Mouse (Mus musculus) olfactory bulb, adult 2 months (tissue): Measurements from ENCODE around the gene Ccdc141. TPM values are rescaled to one million over a fixed set of nuclear protein-coding genes. Genes with fewer than 3 reads are reported as not detected.

Source experiments
- H3K27ac ChIP-seq: fragments of 200-500 bp; 2 replicates; pipeline ENCODE4 v1.5.1; 2012; ENCODE audit warnings: low read depth, low read length; ENCODE audit not compliant: insufficient read depth
- H3K4me1 ChIP-seq: fragments of 200-500 bp; 2 replicates; pipeline ENCODE4 v1.6.1; 2012; ENCODE audit warnings: low read length; ENCODE audit not compliant: control insufficient read depth, insufficient read depth
- H3K4me3 ChIP-seq: fragments of 200-500 bp; 2 replicates; pipeline ENCODE4 v1.5.1; 2012; ENCODE audit warnings: mild to moderate bottlenecking, low read depth, low read length, moderate library complexity; ENCODE audit not compliant: insufficient read depth
- CTCF ChIP-seq: fragments of 200-500 bp; IDR thresholded peaks from 2 replicates; pipeline ENCODE4 v1.5.1; 2012; ENCODE audit warnings: low read depth, mild to moderate bottlenecking, low read length, moderate library complexity; ENCODE audit not compliant: insufficient read depth
- POLR2A ChIP-seq: fragments of 200-500 bp; IDR thresholded peaks from 2 replicates; pipeline ENCODE4 v1.6.1; 2012; ENCODE audit warnings: mild to moderate bottlenecking, low read depth, low read length, moderate library complexity; ENCODE audit not compliant: insufficient read depth
- WGBS: fragments of 180-500 bp; shearing (Covaris S2); methylation state at CpG from one replicate; pipeline ENCODE4 v1.1.7; 2018; 5-methylcytosine and 5-hydroxymethylcytosine counted together
- polyA plus RNA-seq: library from polyadenylated mRNA; stranded (reverse); fragments of >200 nt; gene quantifications from 2 replicates; pipeline ENCODE4 v1.2.4, GENCODE M21; 2012; ENCODE audit warnings: low replicate concordance; ENCODE audit not compliant: missing spikeins, insufficient read depth, insufficient read length

Gene Ccdc141
- polyA plus RNA-seq, 1 experiment: not detected

DNA sequence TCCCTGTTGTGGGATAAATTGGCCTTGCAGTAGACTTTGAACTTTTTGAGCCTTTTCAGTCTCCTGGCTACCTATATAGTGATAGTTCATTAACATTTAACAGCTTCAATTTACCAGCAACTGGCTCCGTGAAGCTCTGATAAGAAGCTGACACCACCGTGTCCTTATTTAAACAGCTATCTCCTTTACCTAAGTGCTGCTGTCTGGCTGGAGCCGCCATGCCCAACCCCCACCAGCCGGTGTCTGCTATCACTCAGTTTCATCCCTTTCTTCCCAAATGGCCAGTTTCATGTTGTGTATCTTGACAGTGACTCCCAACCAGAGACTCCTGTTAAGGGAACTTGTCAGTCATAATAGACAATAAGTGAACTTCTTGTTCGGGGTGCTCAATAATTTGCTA lies 186.8 kb downstream of the Ccdc141 start:
- no peak for TF ChIP-seq POLR2A
- TF ChIP-seq CTCF: no peak
- H3K4me1 ChIP-seq: no peaks in the 10 kb centered on the region
- no peak overlapping the region for H3K4me3 ChIP-seq
- H3K27ac ChIP-seq: no peak overlapping the region
- 81% methylated on average over 5 of the region's 5 CpGs for WGBS

DNA sequence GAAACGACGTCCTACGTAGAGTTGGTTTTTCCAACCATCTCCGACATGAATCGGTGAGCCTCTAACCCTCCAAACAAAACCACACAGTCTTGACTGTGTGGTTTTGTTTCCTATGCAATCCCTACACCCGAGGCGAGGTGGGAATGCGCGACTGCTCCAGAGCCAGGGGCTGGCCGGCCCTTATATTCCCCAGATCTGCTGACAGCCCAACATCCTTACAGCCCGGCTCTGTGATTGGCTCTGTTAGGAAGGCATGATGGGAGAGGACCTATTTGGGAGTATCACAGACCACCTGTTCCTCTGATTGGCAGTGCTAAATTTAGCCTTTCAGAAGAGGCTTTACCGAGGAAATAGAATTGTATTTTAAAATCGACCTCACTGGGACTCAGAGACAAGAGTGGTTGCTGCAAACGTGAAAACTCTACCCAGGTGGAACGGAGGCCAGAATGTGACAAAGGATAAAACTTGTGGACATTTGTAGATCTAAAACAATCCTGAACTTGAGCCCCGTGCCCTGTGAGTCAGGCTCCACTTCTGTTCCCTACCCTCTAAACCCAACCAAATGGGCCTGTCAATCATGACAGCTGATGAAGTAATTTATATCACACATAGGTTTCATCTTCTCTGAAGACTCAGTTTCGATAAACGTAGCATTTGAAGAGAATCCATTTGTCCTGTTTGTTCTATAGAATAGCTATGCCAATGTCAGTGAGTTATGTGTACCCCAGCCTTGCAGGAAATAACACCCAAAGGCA lies 187.9 kb downstream of the Ccdc141 start, which contains the start of gene Ttn:
Ttn (minus strand) TSS at position 157 of the 755 bp plus-strand sequence.
- TF ChIP-seq POLR2A (no peak), CTCF (no peak)
- 86% methylated on average over 18 of the region's 18 CpGs for WGBS
- no peaks in the 10 kb centered on the region for H3K4me1 ChIP-seq
- no peak within 1 kb of the TSS for H3K27ac ChIP-seq
- H3K4me3 ChIP-seq: no peak within 1 kb of the TSS

DNA sequence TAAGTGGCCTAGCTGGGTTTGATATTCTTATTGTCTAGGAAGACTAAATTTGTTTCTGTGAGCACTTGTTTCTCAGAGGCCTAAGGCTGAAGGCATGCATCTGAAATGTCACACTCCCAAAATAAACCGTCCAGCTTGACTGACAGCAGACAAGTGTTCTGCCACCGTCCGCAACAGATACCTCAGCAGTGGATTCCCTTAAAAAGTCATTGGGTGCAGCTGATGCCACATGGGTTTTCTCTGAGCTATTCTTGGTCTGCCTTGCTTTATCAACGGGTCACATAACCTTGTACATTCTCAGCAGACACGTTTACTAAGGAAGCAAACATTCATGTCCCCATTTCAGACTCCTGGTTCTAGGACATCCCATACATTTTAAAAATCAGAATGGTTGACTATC lies 188.7 kb downstream of the Ccdc141 start:
- TF ChIP-seq CTCF (no peak), POLR2A (no peak)
- no peak overlapping the region for H3K4me3 ChIP-seq
- WGBS: 88% methylated on average over 5 of the region's 5 CpGs
- H3K27ac ChIP-seq: no peak overlapping the region
- H3K4me1 ChIP-seq: no peaks in the 10 kb centered on the region

DNA sequence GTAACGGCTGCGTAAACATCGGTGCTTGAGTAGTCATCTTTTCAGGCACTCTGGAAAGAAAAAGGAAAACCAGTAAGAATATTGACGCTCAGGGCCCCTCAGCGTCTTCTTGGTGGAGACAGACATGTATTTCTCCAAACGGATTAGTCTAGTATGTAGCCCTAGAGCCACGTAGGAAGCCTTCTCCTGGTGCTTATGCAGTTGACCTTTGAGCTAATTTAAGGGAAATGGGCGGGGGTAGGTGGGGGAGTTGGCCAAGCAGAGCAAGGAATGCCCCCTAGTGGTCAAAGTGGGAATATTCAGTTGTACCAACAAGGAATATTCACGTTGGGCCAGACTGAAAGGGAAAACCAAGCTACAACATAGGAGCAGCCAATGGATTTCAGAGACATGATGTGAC lies 190.3 kb downstream of the Ccdc141 start:
- whole genome bisulfite sequencing: 66% methylated on average over 9 of the region's 9 CpGs
- TF ChIP-seq POLR2A (no peak), CTCF (no peak)
- no peak overlapping the region for H3K27ac ChIP-seq
- H3K4me1 ChIP-seq: no peaks in the 10 kb centered on the region
- H3K4me3 ChIP-seq: no peak overlapping the region

DNA sequence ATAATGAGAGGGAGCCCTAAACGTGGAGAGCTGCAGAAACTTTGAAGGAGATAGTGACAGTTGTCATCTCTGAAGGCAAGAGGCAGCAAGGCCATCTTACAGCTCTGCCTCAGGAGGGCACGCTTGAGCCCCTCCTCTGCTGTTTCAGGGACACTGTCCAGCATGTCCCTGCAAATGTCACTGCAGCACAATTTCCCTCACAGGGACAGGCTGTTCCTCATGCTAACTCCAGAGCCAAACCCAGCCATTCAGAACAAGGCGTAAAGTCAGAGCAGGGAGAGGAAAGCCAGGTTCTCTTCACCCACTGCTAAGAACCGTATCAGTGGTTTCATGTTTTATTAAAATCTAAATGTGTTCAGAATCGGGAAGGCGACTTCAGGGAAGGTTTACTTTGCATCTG lies 192.8 kb downstream of the Ccdc141 start:
- Histone ChIP-seq H3K4me1 (no peaks in the 10 kb centered on the region), H3K27ac (no peak overlapping the region), H3K4me3 (no peak overlapping the region)
- 76% methylated on average over 6 of the region's 6 CpGs for WGBS
- TF ChIP-seq CTCF: no peak
- no peak for TF ChIP-seq POLR2A

DNA sequence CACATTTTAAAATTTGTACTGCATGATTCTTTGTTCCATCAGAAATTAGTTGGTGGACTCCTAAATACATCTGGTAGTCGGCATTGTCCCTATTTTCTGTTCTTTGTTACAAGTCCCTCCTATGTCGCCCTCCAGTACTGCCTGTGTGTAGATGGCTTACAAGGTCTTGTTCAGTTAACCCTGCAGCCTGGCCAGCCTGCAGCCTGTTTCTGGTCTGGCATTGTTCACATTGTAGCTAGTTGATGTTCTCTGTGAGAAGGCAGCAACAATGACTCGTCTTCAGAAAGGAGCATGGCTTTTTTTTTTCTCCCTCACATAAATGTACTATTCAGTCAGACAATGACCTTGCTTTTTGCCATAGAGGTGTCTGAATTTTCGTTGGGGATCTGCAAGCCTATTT lies 198.4 kb downstream of the Ccdc141 start:
- Histone ChIP-seq H3K27ac (no peak overlapping the region), H3K4me3 (no peak overlapping the region), H3K4me1 (no peaks in the 10 kb centered on the region)
- WGBS: 58% methylated on average over 4 of the region's 4 CpGs
- no peak for TF ChIP-seq CTCF
- TF ChIP-seq POLR2A: no peak

DNA sequence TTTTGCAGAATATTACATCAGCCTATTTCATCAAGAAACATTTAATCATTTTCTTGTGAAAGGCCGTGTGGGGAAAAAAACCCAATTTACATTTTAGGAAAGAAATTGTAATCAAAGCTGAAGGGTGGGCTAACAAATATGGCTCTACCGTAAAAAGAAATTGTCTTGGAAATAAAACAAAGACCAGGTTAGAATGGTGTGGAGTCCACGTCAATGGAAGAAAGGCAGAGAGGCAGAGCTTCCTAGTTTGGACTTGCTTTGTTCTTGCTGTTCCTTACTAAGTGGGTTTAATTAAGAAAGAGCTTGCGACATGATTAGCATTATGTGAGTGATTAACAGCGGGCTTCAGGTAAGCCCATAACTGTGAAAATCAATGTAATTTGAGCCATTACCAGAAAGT lies 199.4 kb downstream of the Ccdc141 start:
- no peak for TF ChIP-seq POLR2A
- TF ChIP-seq CTCF: no peak
- Histone ChIP-seq H3K27ac (no peak overlapping the region), H3K4me3 (no peak overlapping the region), H3K4me1 (no peaks in the 10 kb centered on the region)
- 26% methylated on average over 5 of the region's 5 CpGs for WGBS

DNA sequence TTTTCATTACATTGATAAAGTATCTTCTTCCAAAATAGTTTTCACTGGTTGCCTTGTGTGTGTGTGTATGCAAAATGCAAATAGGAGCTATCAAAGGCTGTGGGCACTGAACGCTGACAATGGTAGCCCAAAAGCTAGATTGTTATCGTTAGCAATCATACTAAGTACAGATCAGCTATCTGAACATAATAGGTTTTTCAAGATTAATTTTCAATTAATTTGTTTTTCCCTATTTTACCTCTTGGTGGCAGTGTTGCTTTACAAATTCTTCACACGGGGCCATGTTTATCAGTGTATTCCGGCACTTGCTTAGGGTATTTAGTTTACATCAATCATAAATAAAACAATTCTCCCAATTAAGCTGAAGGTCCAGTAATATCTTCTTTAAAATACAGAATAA lies 199.8 kb downstream of the Ccdc141 start:
- H3K4me3 ChIP-seq: no peak overlapping the region
- H3K4me1 ChIP-seq: no peaks in the 10 kb centered on the region
- no peak for TF ChIP-seq CTCF
- TF ChIP-seq POLR2A: no peak
- 7% methylated on average over 4 of the region's 4 CpGs for WGBS
- H3K27ac ChIP-seq: no peak overlapping the region

DNA sequence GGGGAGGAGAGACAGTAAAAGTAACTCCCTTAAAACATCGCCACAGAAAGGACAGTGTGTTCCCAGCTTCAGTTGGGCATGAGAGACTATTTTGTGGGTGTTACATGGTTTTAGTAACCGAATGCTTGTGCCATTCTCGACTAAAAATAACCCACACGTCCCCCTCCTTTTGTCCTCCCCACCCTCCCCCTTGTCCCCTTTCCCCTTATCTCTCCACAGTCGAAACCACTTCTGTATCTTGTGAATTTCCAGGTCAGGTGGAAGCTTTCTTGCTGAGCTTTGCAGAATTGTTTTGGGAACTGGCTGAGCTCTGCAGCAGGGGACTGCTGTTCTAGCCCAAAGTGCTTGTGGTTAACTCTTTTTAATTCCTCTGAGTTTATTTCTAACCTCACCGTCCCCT lies 200.2 kb downstream of the Ccdc141 start:
- TF ChIP-seq CTCF (no peak), POLR2A (no peak)
- 41% methylated on average over 6 of the region's 6 CpGs for WGBS

More for the DNA sequence above, 200.2 kb downstream of the Ccdc141 start:
- no peak overlapping the region for H3K4me3 ChIP-seq
- H3K4me1 ChIP-seq: no peaks in the 10 kb centered on the region
- H3K27ac ChIP-seq: no peak overlapping the region
